Mouse (Mus musculus) intestine, postnatal 0 days (tissue): ENCODE results near the gene Atxn7l1. TPM values are rescaled to one million over a fixed set of nuclear protein-coding genes. Genes with fewer than 3 reads are reported as not detected.
A peak's percentile ranks its signal among the peaks of the same experiment; 100 is the strongest.

Experiments used
- ATAC-seq: fragments of 200-750 bp; cut with Nextera tagmentation; 2 replicates; pipeline ENCODE4 v1.8.0; 2017; ENCODE audit warnings: mild to moderate bottlenecking, moderate TSS enrichment, moderate library complexity
- H3K27ac ChIP-seq: fragments of 300-500 bp; sonication (generic); 2 replicates; pipeline ENCODE4 v1.5.1; 2014; ENCODE audit warnings: mild to moderate bottlenecking, low read depth, low read length, moderate library complexity
- H3K27me3 ChIP-seq: fragments of 300-500 bp; sonication (generic); replicated peaks from 2 replicates; pipeline ENCODE4 v1.6.1; 2014; ENCODE audit warnings: low read length, mixed read lengths; ENCODE audit not compliant: control insufficient read depth, insufficient read depth
- H3K36me3 ChIP-seq: fragments of 300-500 bp; sonication (generic); 2 replicates; pipeline ENCODE4 v1.6.1; 2014; ENCODE audit warnings: mild to moderate bottlenecking, moderate library complexity; ENCODE audit not compliant: control insufficient read depth, insufficient read depth
- H3K4me1 ChIP-seq: fragments of 300-500 bp; sonication (generic); replicated peaks from 2 replicates; pipeline ENCODE4 v1.6.1; 2014; ENCODE audit warnings: antibody characterized with exemption, low read length, mixed read lengths; ENCODE audit not compliant: control insufficient read depth, insufficient read depth
- H3K4me2 ChIP-seq: fragments of 300-500 bp; sonication (generic); replicated peaks from 2 replicates; pipeline ENCODE4 v1.6.1; 2014; ENCODE audit warnings: low read depth, mild to moderate bottlenecking, moderate library complexity
- H3K4me3 ChIP-seq: fragments of 300-500 bp; sonication (generic); 2 replicates; pipeline ENCODE4 v1.5.1; 2014; ENCODE audit warnings: low read depth, low read length
- H3K9ac ChIP-seq: fragments of 300-500 bp; sonication (generic); 2 replicates; pipeline ENCODE4 v1.6.1; 2014; ENCODE audit warnings: mild to moderate bottlenecking, low read depth, low read length
- H3K9me3 ChIP-seq: fragments of 300-500 bp; sonication (generic); 2 replicates; pipeline ENCODE4 v1.6.1; 2016; ENCODE audit warnings: mixed run types; ENCODE audit not compliant: control insufficient read depth
- CTCF ChIP-seq: sonication (generic); IDR thresholded peaks from 2 replicates; pipeline ENCODE4 v1.5.1; 2016; ENCODE audit warnings: low read depth, mild to moderate bottlenecking, control low read depth, antibody characterized with exemption, moderate library complexity
- WGBS: fragments of 180-500 bp; shearing (Covaris S2); extraction: QIAGEN DNeasy Blood & Tissue Kit; methylation state at CpG from one replicate; pipeline ENCODE4 v1.1.7; 2014; 5-methylcytosine and 5-hydroxymethylcytosine counted together
- polyA plus RNA-seq: library from polyadenylated mRNA; unstranded; fragments of >200 nt; fragmentation: Nextera tagmentation; extraction: Ambion mirVana; gene quantifications from 2 replicates; pipeline ENCODE4 v1.2.1, GENCODE M21; 2015

The Atxn7l1 gene
- polyA plus RNA-seq, 1 experiment from 2014 or later: 8.2 TPM

- Histone ChIP-seq H3K4me3 (no peak overlapping the region), H3K4me1 (peaks cover 10% of the 10 kb centered on the region), H3K36me3 (no peaks in the 10 kb centered on the region), H3K9ac (no peak overlapping the region), H3K9me3 (no peaks in the 10 kb centered on the region), H3K27ac (no peak overlapping the region), H3K27me3 (no peaks in the 10 kb centered on the region), H3K4me2 (no peak overlapping the region)
- no peak for TF ChIP-seq CTCF
- ATAC-seq: no peak
- WGBS: 82% methylated on average over 11 of the region's 11 CpGs
Measured at GRCm38 (mm10) chr12:33225117-33225541, 77.6 kb downstream of the Atxn7l1 start.

GRCm38 (mm10) chr12:33225978-33226377 is 78.5 kb downstream of the Atxn7l1 start:
- WGBS: 72% methylated on average over 1 of the region's 1 CpGs
- H3K9ac ChIP-seq: no peak overlapping the region
- H3K9me3 ChIP-seq: no peaks in the 10 kb centered on the region
- no peak overlapping the region for H3K27ac ChIP-seq
- H3K36me3 ChIP-seq: no peaks in the 10 kb centered on the region
- TF ChIP-seq CTCF: no peak
- no peak for ATAC-seq
- H3K4me2 ChIP-seq: no peak overlapping the region
- H3K4me1 ChIP-seq: peaks cover 3% of the 10 kb centered on the region
- H3K27me3 ChIP-seq: no peaks in the 10 kb centered on the region
- H3K4me3 ChIP-seq: no peak overlapping the region

- Histone ChIP-seq H3K27me3 (no peaks in the 10 kb centered on the region), H3K4me3 (no peak overlapping the region), H3K4me2 (no peak overlapping the region), H3K9ac (no peak overlapping the region), H3K36me3 (no peaks in the 10 kb centered on the region), H3K9me3 (no peaks in the 10 kb centered on the region), H3K27ac (no peak overlapping the region), H3K4me1 (peaks cover 3% of the 10 kb centered on the region; the same call in 1 of the 2 replicates)
- WGBS: 80% methylated on average over 7 of the region's 10 CpGs
- ATAC-seq: no peak
- TF ChIP-seq CTCF: no peak
Measured at GRCm38 (mm10) chr12:33226596-33226995, 79.1 kb downstream of the Atxn7l1 start.

GRCm38 (mm10) chr12:33235314-33235713 is 87.8 kb downstream of the Atxn7l1 start:
- TF ChIP-seq CTCF: no peak
- Histone ChIP-seq H3K36me3 (no peaks in the 10 kb centered on the region), H3K27ac (no peak overlapping the region), H3K4me1 (no peaks in the 10 kb centered on the region), H3K4me2 (no peak overlapping the region), H3K27me3 (no peaks in the 10 kb centered on the region), H3K9ac (no peak overlapping the region), H3K4me3 (no peak overlapping the region), H3K9me3 (no peaks in the 10 kb centered on the region)
- WGBS: 75% methylated on average over 4 of the region's 4 CpGs
- ATAC-seq: no peak

- H3K4me3 ChIP-seq: no peak overlapping the region
- no peak overlapping the region for H3K4me2 ChIP-seq
- no peaks in the 10 kb centered on the region for H3K4me1 ChIP-seq
- H3K9ac ChIP-seq: no peak overlapping the region
- 71% methylated on average over 13 of the region's 13 CpGs for WGBS
- no peak for TF ChIP-seq CTCF
- no peaks in the 10 kb centered on the region for H3K36me3 ChIP-seq
- no peak for ATAC-seq
- H3K9me3 ChIP-seq: no peaks in the 10 kb centered on the region
- H3K27me3 ChIP-seq: no peaks in the 10 kb centered on the region
- no peak overlapping the region for H3K27ac ChIP-seq
Measured at GRCm38 (mm10) chr12:33235771-33236323, 88.4 kb downstream of the Atxn7l1 start.

GRCm38 (mm10) chr12:33236344-33237049 is 89.0 kb downstream of the Atxn7l1 start:
- no peak overlapping the region for H3K4me2 ChIP-seq
- no peak overlapping the region for H3K4me3 ChIP-seq
- H3K9ac ChIP-seq: no peak overlapping the region
- H3K4me1 ChIP-seq: no peaks in the 10 kb centered on the region
- no peaks in the 10 kb centered on the region for H3K27me3 ChIP-seq
- H3K27ac ChIP-seq: no peak overlapping the region
- TF ChIP-seq CTCF: 0 out of 2 replicates have a peak, but pooled peaks have one; percentile 21
- H3K9me3 ChIP-seq: no peaks in the 10 kb centered on the region
- no peak for ATAC-seq
- H3K36me3 ChIP-seq: no peaks in the 10 kb centered on the region
- WGBS: 75% methylated on average over 11 of the region's 11 CpGs
